Mouse (Mus musculus) cerebellum, adult (tissue): Measurements from ENCODE around the gene A230072I06Rik.

Experiments
- ATAC-seq: cut with Nextera tagmentation; 2 replicates; pipeline ENCODE4 v1.9.2; 2017; ENCODE audit warnings: mild to moderate bottlenecking, moderate library complexity, mixed read lengths; ENCODE audit not compliant: insufficient number of reproducible peaks, low FRiP score, low TSS enrichment

A230072I06Rik gene

DNA sequence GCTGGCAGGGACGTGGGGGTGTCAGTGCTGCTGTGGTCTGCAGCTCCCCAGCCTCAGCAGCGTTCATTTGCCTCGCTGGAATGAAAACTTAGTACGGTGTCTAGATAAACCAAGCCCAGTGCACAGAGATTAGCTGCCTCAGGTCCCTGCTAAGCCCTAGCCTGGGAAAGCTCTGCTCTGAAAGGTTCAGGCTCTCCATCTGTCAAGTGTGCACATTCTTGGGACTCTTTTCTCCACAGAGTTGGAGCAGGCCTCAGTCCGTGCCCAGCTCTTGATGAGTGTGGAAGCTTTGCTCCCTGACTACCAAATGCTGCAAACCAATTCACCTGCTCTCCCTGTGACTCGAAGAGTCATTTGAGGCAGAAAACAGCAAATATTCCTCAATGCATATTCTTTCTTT lies 43.5 kb downstream of the A230072I06Rik start:
- ATAC-seq = no peak

DNA sequence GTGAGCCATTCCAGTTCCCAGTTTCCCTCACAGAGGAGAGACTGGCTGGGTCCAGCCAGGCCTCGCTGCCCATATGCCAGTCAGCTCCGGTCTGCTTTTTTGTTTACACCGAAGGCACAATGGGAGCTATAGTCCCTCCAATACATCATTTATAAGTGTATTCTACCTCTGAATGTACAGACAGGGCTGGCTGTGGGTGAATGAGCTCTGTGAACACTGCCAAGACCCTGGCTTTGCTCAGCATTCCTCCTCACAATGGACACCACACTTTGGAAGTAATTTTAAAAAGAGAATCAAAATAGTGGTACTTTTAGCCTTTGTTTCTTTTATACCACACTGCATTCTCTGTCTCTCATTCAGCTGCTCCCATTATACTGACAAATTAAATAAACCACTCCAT lies 44.6 kb downstream of the A230072I06Rik start:
- ATAC-seq = no peak

DNA sequence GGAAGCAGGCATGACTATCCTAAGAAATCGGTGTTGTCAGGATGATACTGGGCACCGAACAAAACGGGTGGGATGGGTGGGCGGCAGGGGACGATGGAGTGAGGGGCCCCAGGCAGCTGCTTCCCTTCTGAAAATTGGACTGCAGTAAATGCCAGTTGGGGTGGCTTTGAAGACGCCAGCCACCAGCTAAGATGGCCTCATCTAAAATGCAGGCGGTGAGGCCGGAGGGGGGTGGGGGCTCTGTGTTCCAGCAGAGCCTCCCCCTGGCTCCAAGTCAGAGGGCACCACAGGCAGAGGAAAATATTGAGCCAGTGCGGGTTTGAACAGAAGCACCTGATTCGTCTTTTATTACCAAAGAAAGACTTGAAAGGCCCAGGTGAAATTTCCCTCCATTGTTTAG lies 45.9 kb downstream of the A230072I06Rik start:
- no peak for ATAC-seq

DNA sequence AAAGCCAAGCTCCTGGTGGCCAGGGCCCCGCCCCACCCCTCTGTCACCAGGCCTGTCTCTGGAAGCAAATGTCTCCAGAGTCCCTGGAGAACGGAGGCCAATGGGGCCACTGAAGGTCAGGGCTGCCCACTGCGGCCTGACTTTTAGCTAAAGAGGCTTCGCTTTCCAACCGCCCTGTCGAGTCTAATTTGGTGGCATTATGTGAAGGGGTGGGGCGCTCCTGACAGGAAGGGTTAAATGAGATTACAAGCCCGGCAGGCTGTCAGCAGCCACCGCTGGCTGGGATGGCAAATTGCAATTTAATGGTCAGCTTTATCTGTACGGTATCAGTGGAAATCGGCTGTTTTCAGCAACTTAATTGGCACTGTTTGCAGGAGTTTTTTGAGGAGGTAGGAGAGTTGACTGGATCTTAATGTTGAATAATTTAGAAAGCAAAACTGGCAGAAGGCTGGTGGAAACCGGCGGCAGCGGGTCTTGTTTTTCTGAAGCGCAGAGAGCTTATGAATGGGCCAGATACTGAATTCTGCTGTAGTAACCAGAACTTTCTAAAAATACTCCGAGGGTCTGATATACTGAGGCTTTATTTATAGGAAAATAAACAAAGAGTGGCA lies 46.5 kb downstream of the A230072I06Rik start:
- no peak for ATAC-seq

DNA sequence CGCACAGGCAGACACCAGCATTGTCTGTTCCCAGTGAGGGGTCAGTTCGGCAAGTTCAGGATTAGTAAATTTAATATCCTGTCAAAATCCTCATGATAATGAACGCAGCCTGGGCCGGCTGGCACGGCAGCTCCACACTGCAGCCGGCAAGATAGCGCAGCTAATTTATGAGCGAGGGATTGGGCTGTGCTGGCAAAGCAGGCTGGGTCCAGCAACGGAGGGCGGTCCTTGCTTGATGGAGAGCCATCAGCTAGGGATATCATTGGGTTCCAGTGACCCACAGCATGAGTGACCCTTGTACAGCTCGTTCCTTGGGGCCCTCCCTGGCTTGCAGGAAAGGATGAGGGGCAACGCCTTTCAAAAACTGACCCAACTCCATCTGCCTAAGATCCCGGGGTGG lies 48.6 kb downstream of the A230072I06Rik start:
- ATAC-seq = no peak

DNA sequence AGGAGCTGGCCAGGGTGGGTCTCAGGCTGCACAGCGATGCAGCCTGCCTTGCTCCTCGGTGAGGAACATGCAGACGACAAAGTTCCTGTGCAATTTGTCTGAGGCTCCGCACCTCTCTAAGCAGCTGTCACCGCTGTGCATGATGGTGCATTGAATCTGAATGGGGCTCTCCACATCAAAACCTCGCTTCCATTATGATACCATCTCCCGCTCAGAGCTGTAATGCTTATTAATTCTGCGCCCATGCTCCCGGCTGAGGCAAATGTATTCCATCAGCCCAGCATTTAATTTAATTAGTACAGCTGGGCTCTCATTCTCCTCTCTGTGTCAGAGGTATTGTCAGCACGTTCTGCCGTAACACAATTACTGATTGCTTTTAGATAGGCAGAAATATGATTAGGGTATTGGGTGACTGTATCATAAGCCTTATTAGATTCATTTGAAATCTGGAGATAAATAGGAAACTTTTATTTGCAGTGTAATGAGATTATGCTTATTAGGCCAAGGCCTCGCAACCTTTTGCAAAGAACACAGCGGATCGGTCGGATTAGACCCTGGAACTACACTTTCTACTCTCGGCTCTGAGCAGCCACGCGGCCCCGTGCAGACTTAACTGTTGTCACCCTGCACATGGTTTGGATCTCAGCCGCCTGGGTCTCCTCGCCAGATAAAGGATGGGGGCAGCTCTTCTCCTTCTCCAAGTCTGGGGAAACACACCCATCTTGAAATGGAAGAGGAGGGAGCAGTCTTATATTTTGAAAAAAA lies 49.3 kb downstream of the A230072I06Rik start:
- no peak for ATAC-seq

DNA sequence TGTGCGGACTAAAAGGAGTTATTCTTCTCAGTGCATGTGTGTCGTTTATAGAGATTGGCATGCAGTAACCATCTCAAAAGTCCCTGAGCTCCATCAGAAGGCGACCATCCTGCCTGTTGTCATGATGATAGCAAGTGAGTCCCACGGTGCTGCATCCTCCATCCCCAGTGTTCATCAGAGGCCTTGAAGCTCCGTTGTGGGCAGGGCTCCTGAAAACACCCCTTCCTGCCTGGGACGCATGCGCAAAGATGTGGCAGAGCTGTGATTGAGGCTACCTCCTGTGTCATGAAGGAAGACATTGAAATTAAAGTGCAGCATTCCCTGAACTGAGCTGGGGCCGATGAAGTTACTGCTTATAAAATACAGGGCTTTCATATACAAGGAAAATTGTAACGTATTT lies 49.9 kb downstream of the A230072I06Rik start:
- ATAC-seq = no peak

DNA sequence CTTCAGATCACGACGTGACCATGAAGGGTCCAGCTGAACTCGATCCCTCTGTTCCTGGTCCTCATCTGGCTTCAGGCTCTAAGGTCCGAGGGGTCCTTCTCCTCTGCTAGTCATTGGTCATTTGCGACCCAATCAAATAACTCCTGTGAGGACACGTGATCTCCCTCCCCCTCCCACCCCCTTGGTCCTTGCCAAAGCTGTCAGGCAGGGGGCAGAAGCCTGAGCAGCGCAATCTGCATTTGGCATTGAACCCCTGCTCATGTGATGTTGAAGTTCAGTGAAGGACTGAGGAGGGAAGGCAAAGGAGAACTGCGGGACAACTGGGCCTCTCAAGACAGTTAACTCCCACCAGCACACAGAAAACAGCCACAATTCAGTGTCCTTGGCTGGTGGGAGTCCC lies 51.4 kb downstream of the A230072I06Rik start:
- ATAC-seq = no peak
